Mouse (Mus musculus): ENCODE results near the gene Tmem104.

DNA sequence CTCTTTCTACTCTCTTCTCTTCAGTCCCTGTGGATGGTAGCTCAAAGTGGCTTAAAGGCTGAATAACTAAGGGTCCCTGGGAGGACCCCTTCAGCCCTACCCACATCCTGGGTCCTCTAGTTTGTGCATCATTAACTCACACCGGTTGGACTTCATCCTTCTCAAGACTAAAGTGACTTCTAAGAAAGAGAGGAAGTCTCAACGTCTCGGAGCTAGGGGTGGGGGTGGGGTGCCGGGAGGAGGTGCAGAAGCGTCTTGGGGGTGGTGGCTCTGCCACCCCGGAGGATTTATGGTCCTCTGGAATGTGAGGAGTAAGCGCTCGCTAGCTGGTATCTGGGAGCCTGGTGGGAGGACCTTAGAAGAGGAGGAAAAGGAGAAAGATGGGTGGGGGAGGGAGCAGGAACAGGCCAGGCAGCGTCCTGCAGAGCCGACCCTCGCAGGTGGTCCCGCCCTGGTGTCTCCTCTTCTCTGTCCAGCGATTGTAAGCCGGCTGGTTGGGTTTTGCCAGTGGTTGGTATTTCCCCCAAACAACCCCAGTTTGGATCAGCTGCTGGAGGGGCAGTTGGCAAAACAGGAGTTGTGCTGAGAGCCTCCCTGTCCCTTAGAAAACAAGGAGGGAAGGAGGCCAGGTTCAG lies 22.8 kb upstream of the Tmem104 start:
- TF ChIP-seq POLR2A (IDR thresholded peaks at IDR 0.05; ENCODE audit: insufficient read length, low read depth) (no peak), USF1 (IDR thresholded peaks at IDR 0.05; ENCODE audit: low read depth) (no peak), MYOD1 (IDR thresholded peaks at IDR 0.05; ENCODE audit: control insufficient read depth in 1 of 3, insufficient read length in 2 of 3, low read depth in 2 of 3) (no peak), CEBPB (IDR thresholded peaks at IDR 0.05; ENCODE audit: insufficient read depth, poor library complexity, severe bottlenecking) (no peak), POLR2AphosphoS2 (IDR thresholded peaks at IDR 0.05; ENCODE audit: insufficient read length, low read depth) (no peak), E2F4 (IDR thresholded peaks at IDR 0.05; ENCODE audit: insufficient read depth) (no peak), MYOG (IDR thresholded peaks at IDR 0.05; ENCODE audit: control insufficient read depth in 1 of 3, insufficient read depth in 1 of 3, insufficient read length in 2 of 3, low read depth in 2 of 3) (no peak)

All from myocyte (in vitro differentiated cells).